Mouse (Mus musculus): ENCODE results near the gene Fga.

Fga gene

GRCm38 (mm10) chr3:83025475-83026301 lies at the start of gene Fga:
Gene Fga, plus strand, starts transcription at chr3:83026076.
- DNase-seq (ENCODE audit: low read depth) = no peak

- no peak for DNase-seq (ENCODE audit: low read depth)
These were observed 45.1 kb upstream of the Fga start for GRCm38 (mm10) chr3:82980818-82981217.

- no peak for DNase-seq (ENCODE audit: low read depth)
These were observed 44.0 kb upstream of the Fga start for GRCm38 (mm10) chr3:82981861-82982260.

- DNase-seq (ENCODE audit: low read depth) = no peak
These were observed 41.0 kb upstream of the Fga start for GRCm38 (mm10) chr3:82984840-82985239.

- DNase-seq (ENCODE audit: low read depth) = no peak
These were observed 33.9 kb upstream of the Fga start for GRCm38 (mm10) chr3:82991963-82992362.

GRCm38 (mm10) chr3:82992956-82993355 lies 32.9 kb upstream of the Fga start:
- DNase-seq (ENCODE audit: low read depth) = no peak

GRCm38 (mm10) chr3:82995368-82995767 lies 30.5 kb upstream of the Fga start:
- no peak for DNase-seq (ENCODE audit: low read depth)

- no peak for DNase-seq (ENCODE audit: low read depth)
These were observed 29.2 kb upstream of the Fga start for GRCm38 (mm10) chr3:82996656-82997055.

- DNase-seq (ENCODE audit: low read depth) = peak; percentile 75
These were observed 27.0 kb upstream of the Fga start for GRCm38 (mm10) chr3:82998772-82999463.

GRCm38 (mm10) chr3:82999995-83000394 lies 25.9 kb upstream of the Fga start:
- DNase-seq (ENCODE audit: low read depth) = no peak

GRCm38 (mm10) chr3:83002191-83002590 lies 23.7 kb upstream of the Fga start:
- peak; percentile 60 for DNase-seq (ENCODE audit: low read depth)

- DNase-seq (ENCODE audit: low read depth) = no peak
These were observed 22.8 kb upstream of the Fga start for GRCm38 (mm10) chr3:83003068-83003467.

GRCm38 (mm10) chr3:83004801-83005200 lies 21.1 kb upstream of the Fga start:
- DNase-seq (ENCODE audit: low read depth) = no peak

- DNase-seq (ENCODE audit: low read depth) = no peak
These were observed 18.3 kb upstream of the Fga start, which contains the start of gene Fgg for GRCm38 (mm10) chr3:83007557-83007956. Gene Fgg, plus strand, starts transcription at chr3:83007724.

- no peak for DNase-seq (ENCODE audit: low read depth)
These were observed 15.6 kb upstream of the Fga start for GRCm38 (mm10) chr3:83010291-83010690.

GRCm38 (mm10) chr3:83011136-83011535 lies 14.7 kb upstream of the Fga start:
- DNase-seq (ENCODE audit: low read depth) = no peak

GRCm38 (mm10) chr3:83011565-83011964 lies 14.3 kb upstream of the Fga start:
- DNase-seq (ENCODE audit: low read depth) = no peak

- no peak for DNase-seq (ENCODE audit: low read depth)
These were observed 13.2 kb upstream of the Fga start for GRCm38 (mm10) chr3:83012636-83013035.

- no peak for DNase-seq (ENCODE audit: low read depth)
These were observed 11.9 kb upstream of the Fga start for GRCm38 (mm10) chr3:83013951-83014350.

- no peak for DNase-seq (ENCODE audit: low read depth)
These were observed 9.6 kb upstream of the Fga start for GRCm38 (mm10) chr3:83016236-83016635.

- no peak for DNase-seq (ENCODE audit: low read depth)
These were observed 5.5 kb upstream of the Fga start for GRCm38 (mm10) chr3:83020387-83020786.

- no peak for DNase-seq (ENCODE audit: low read depth)
These were observed 4.7 kb upstream of the Fga start for GRCm38 (mm10) chr3:83021176-83021575.

GRCm38 (mm10) chr3:83025036-83025435 lies 840 bp upstream of the Fga start:
- no peak for DNase-seq (ENCODE audit: low read depth)

All from naive thymus-derived CD4-positive, alpha-beta T cell, adult 2 months (primary cell).